Mouse (Mus musculus): ENCODE results near the gene Acin1. TPM values are rescaled to one million over a fixed set of nuclear protein-coding genes. Genes with fewer than 3 reads are reported as not detected.

Gene Acin1
- polyA plus RNA-seq, 1 experiment, result 76.4 TPM

DNA sequence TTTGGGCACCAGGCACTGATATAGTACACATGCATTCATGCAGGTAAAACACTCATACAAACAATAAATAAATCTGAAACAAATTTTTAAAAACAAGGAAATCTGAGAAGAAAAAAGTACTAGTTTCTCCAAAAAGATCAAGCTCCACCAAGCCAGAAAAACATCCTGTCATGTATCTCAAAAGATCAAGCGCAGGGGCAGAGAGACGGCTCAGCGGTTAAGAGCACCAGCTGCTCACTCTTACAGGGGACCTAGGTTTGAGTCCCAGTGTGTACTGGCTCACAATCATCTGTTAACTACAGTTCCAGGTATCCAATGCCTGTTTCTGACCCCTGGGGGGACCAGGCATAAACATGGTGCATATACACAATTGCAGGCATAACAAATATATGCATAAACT lies 4.3 kb downstream of the Acin1 start:
- no peaks in the 10 kb centered on the region for H3K4me1 ChIP-seq (ENCODE audit: control insufficient read depth, insufficient read depth, insufficient read length, low read length)
- no peak overlapping the region for H3K4me3 ChIP-seq (ENCODE audit: low read depth, low read length)
- H3K36me3 ChIP-seq (ENCODE audit: control insufficient read depth, insufficient read depth, low read length), result peaks cover 39% of the 10 kb centered on the region
- 82% methylated on average over 3 of the region's 3 CpGs for WGBS
- H3K27me3 ChIP-seq (ENCODE audit: control insufficient read depth, insufficient read depth, low read length), result no peaks in the 10 kb centered on the region
- H3K27ac ChIP-seq (ENCODE audit: insufficient read depth, low read depth, low read length), result no peak overlapping the region
- TF ChIP-seq POLR2A (IDR thresholded peaks at IDR 0.05; ENCODE audit: low read depth, low read length) (no peak), CTCF (IDR thresholded peaks at IDR 0.05; ENCODE audit: extremely low read depth, insufficient read length, insufficient replicate concordance, low read depth, low read length) (no peak)

- 84% methylated on average over 16 of the region's 16 CpGs for WGBS
- Histone ChIP-seq H3K36me3 (ENCODE audit: control insufficient read depth, insufficient read depth, low read length) (peaks cover 60% of the 10 kb centered on the region), H3K27ac (ENCODE audit: insufficient read depth, low read depth, low read length) (no peak overlapping the region), H3K4me1 (ENCODE audit: control insufficient read depth, insufficient read depth, insufficient read length, low read length) (no peaks in the 10 kb centered on the region), H3K27me3 (ENCODE audit: control insufficient read depth, insufficient read depth, low read length) (no peaks in the 10 kb centered on the region), H3K4me3 (ENCODE audit: low read depth, low read length) (no peak overlapping the region)
- TF ChIP-seq POLR2A (IDR thresholded peaks at IDR 0.05; ENCODE audit: low read depth, low read length), result no peak
- no peak for TF ChIP-seq CTCF (IDR thresholded peaks at IDR 0.05; ENCODE audit: extremely low read depth, insufficient read length, insufficient replicate concordance, low read depth, low read length)
Observed at GRCm38 (mm10) chr14:54678657-54679304, 8.0 kb downstream of the Acin1 start.

GRCm38 (mm10) chr14:54676290-54676689 lies 10.4 kb downstream of the Acin1 start:
- WGBS, result 85% methylated on average over 5 of the region's 5 CpGs
- Histone ChIP-seq H3K4me3 (ENCODE audit: low read depth, low read length) (no peak overlapping the region), H3K36me3 (ENCODE audit: control insufficient read depth, insufficient read depth, low read length) (peaks cover 57% of the 10 kb centered on the region), H3K27ac (ENCODE audit: insufficient read depth, low read depth, low read length) (no peak overlapping the region), H3K4me1 (ENCODE audit: control insufficient read depth, insufficient read depth, insufficient read length, low read length) (no peaks in the 10 kb centered on the region), H3K27me3 (ENCODE audit: control insufficient read depth, insufficient read depth, low read length) (no peaks in the 10 kb centered on the region)
- no peak for TF ChIP-seq CTCF (IDR thresholded peaks at IDR 0.05; ENCODE audit: extremely low read depth, insufficient read length, insufficient replicate concordance, low read depth, low read length)
- TF ChIP-seq POLR2A (IDR thresholded peaks at IDR 0.05; ENCODE audit: low read depth, low read length), result no peak

GRCm38 (mm10) chr14:54674317-54674716 lies 12.4 kb downstream of the Acin1 start:
- H3K27me3 ChIP-seq (ENCODE audit: control insufficient read depth, insufficient read depth, low read length), result no peaks in the 10 kb centered on the region
- H3K4me3 ChIP-seq (ENCODE audit: low read depth, low read length), result no peak overlapping the region
- TF ChIP-seq CTCF (IDR thresholded peaks at IDR 0.05; ENCODE audit: extremely low read depth, insufficient read length, insufficient replicate concordance, low read depth, low read length), result no peak
- TF ChIP-seq POLR2A (IDR thresholded peaks at IDR 0.05; ENCODE audit: low read depth, low read length), result no peak
- WGBS, result 36% methylated on average over 2 of the region's 2 CpGs
- peaks cover 50% of the 10 kb centered on the region for H3K36me3 ChIP-seq (ENCODE audit: control insufficient read depth, insufficient read depth, low read length)
- H3K27ac ChIP-seq (ENCODE audit: insufficient read depth, low read depth, low read length), result no peak overlapping the region
- no peaks in the 10 kb centered on the region for H3K4me1 ChIP-seq (ENCODE audit: control insufficient read depth, insufficient read depth, insufficient read length, low read length)

DNA sequence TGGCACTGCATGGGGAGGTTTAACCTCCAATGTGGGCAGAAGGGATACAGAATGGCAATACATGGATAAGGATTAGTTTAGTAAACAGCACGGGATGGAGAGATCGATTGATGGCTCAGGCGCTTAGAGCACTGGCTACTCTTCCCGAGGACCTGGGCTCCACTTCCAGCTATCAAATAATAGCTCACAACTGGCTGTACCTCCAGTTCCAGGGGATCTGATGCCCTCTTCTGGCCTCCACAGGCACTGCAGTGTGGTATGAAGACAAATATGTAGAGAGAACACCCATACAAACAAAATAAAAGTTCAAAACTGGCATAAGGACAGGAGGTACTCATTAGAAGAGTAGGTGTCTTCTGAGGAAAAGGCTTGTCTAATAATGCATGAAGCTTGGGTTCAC lies 17.4 kb downstream of the Acin1 start:
- no peak for TF ChIP-seq POLR2A (IDR thresholded peaks at IDR 0.05; ENCODE audit: low read depth, low read length)
- TF ChIP-seq CTCF (IDR thresholded peaks at IDR 0.05; ENCODE audit: extremely low read depth, insufficient read length, insufficient replicate concordance, low read depth, low read length), result peak; percentile 68; the same call in 1 of the 2 replicates
- Histone ChIP-seq H3K4me1 (ENCODE audit: control insufficient read depth, insufficient read depth, insufficient read length, low read length) (no peaks in the 10 kb centered on the region), H3K4me3 (ENCODE audit: low read depth, low read length) (no peak overlapping the region), H3K27ac (ENCODE audit: insufficient read depth, low read depth, low read length) (no peak overlapping the region), H3K27me3 (ENCODE audit: control insufficient read depth, insufficient read depth, low read length) (no peaks in the 10 kb centered on the region), H3K36me3 (ENCODE audit: control insufficient read depth, insufficient read depth, low read length) (peaks cover 54% of the 10 kb centered on the region)
- WGBS, result 46% methylated on average over 4 of the region's 4 CpGs

GRCm38 (mm10) chr14:54664477-54665222 lies 22.1 kb downstream of the Acin1 start:
- peaks cover 76% of the 10 kb centered on the region for H3K36me3 ChIP-seq (ENCODE audit: control insufficient read depth, insufficient read depth, low read length)

DNA sequence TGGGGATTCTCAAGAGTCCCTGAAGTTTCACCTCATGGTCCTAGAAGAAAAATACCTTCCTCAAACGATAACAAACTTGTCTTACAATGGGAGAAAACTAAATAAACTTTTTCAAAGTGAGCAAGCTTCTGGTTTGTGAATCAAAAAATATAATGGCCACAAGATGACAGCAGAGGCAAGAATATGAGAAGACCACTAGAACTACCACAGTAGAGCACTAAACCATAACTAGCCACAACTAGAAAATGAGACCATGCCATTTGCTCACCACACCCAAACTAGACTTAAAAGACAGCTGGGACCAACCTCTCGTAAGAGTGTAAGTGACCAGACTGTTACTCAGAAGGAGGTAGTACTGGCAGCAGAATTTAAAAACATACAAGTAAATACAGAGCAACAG lies 26.7 kb downstream of the Acin1 start:
- Histone ChIP-seq H3K27ac (ENCODE audit: insufficient read depth, low read depth, low read length) (no peak overlapping the region), H3K4me1 (ENCODE audit: control insufficient read depth, insufficient read depth, insufficient read length, low read length) (no peaks in the 10 kb centered on the region), H3K4me3 (ENCODE audit: low read depth, low read length) (no peak overlapping the region), H3K27me3 (ENCODE audit: control insufficient read depth, insufficient read depth, low read length) (no peaks in the 10 kb centered on the region), H3K36me3 (ENCODE audit: control insufficient read depth, insufficient read depth, low read length) (peaks cover 80% of the 10 kb centered on the region)
- no peak for TF ChIP-seq CTCF (IDR thresholded peaks at IDR 0.05; ENCODE audit: extremely low read depth, insufficient read length, insufficient replicate concordance, low read depth, low read length)
- TF ChIP-seq POLR2A (IDR thresholded peaks at IDR 0.05; ENCODE audit: low read depth, low read length), result no peak
- 83% methylated on average over 2 of the region's 2 CpGs for WGBS

More at GRCm38 (mm10) chr14:54664477-54665222, 22.1 kb downstream of the Acin1 start:
- Histone ChIP-seq H3K4me1 (ENCODE audit: control insufficient read depth, insufficient read depth, insufficient read length, low read length) (no peaks in the 10 kb centered on the region), H3K4me3 (ENCODE audit: low read depth, low read length) (no peak overlapping the region), H3K27ac (ENCODE audit: insufficient read depth, low read depth, low read length) (no peak overlapping the region), H3K27me3 (ENCODE audit: control insufficient read depth, insufficient read depth, low read length) (no peaks in the 10 kb centered on the region)
- 90% methylated on average over 10 of the region's 10 CpGs for WGBS
- TF ChIP-seq CTCF (IDR thresholded peaks at IDR 0.05; ENCODE audit: extremely low read depth, insufficient read length, insufficient replicate concordance, low read depth, low read length) (no peak), POLR2A (IDR thresholded peaks at IDR 0.05; ENCODE audit: low read depth, low read length) (no peak)

All from small intestine, adult 2 months (tissue).